Mouse (Mus musculus) MEL (cell line): ENCODE measurements around the gene Drc1. TPM values are rescaled to one million over a fixed set of nuclear protein-coding genes. Genes with fewer than 3 reads are reported as not detected.

Experiments used
- polyA plus RNA-seq, 2 experiments: library from polyadenylated mRNA; stranded (reverse) in 1 of 2; unstranded in 1 of 2; fragments of >175 nt in 1 of 2; fragments of >200 nt in 1 of 2; gene quantifications; 2 replicates each; pipeline versions ENCODE4 v1.2.1 to v1.2.4; 2012; ENCODE audit warnings: low replicate concordance in 2 of 2, low read depth in 1 of 2; ENCODE audit not compliant: insufficient read length in 2 of 2, insufficient read depth in 1 of 2, missing spikeins in 1 of 2
- total RNA-seq: library from RNA; depleted of rRNA; stranded (reverse); fragments of 300-350 nt; gene quantifications from 2 replicates; pipeline ENCODE4 v1.2.3, GENCODE M21; 2012; rRNA removed

Gene Drc1
- total and polyA plus RNA-seq, 3 experiments, result not detected

Other genes with a start within 250 kb of the Drc1 start
- 150 and 163 TPM in 2 replicates for gene Tyms, start 207.8 kb upstream of the Drc1 start, total RNA-seq
- gene Tyms, start 207.8 kb upstream of the Drc1 start, polyA plus RNA-seq, result 100 to 1,000 TPM in 1 of 2 experiments, not detected in 1; 203 TPM
- 0.04 TPM in 1 of 2 replicates, not detected in the other for gene Garem2, start 176.2 kb upstream of the Drc1 start, total RNA-seq
- not detected for gene Garem2, start 176.2 kb upstream of the Drc1 start, polyA plus RNA-seq
- not detected in 2 replicates for gene 3110082J24Rik, start 175.3 kb upstream of the Drc1 start, total RNA-seq
- gene 3110082J24Rik, start 175.3 kb upstream of the Drc1 start, polyA plus RNA-seq, result not detected
- gene Hadha, start 126.2 kb upstream of the Drc1 start, total RNA-seq, result 120 and 121 TPM in 2 replicates
- gene Hadha, start 126.2 kb upstream of the Drc1 start, polyA plus RNA-seq, result 100 to 1,000 TPM; 107 to 271 TPM
- gene Hadhb, start 126.1 kb upstream of the Drc1 start, total RNA-seq, result 162 and 173 TPM in 2 replicates
- gene Hadhb, start 126.1 kb upstream of the Drc1 start, polyA plus RNA-seq, result 100 to 1,000 TPM in 1 of 2 experiments, 10 to 100 TPM in 1; 33.0 to 161 TPM
- 1.2 and 1.7 TPM in 2 replicates for gene Adgrf3, start 75.7 kb upstream of the Drc1 start, total RNA-seq
- 1 to 10 TPM in 1 of 2 experiments, not detected in 1; 2.7 TPM for gene Adgrf3, start 75.7 kb upstream of the Drc1 start, polyA plus RNA-seq
- gene Selenoi, start 48.8 kb upstream of the Drc1 start, total RNA-seq, result 76.3 and 88.0 TPM in 2 replicates
- 100 to 1,000 TPM in 1 of 2 experiments, 10 to 100 TPM in 1; 43.4 to 101 TPM for gene Selenoi, start 48.8 kb upstream of the Drc1 start, polyA plus RNA-seq
- not detected in 2 replicates for gene Otof, start 180.5 kb downstream of the Drc1 start, total RNA-seq
- gene Otof, start 180.5 kb downstream of the Drc1 start, polyA plus RNA-seq, result under 1 TPM in 1 of 2 experiments, not detected in 1; 0.01 TPM
- gene 1700001C02Rik, start 184.7 kb downstream of the Drc1 start, total RNA-seq, result not detected in 2 replicates
- not detected for gene 1700001C02Rik, start 184.7 kb downstream of the Drc1 start, polyA plus RNA-seq